Mouse (Mus musculus) ovary, postnatal 14 days (tissue): Measurements from ENCODE around the gene Dst.
"Not testable (repeated sequence)": the region's sequence is repeated elsewhere in the genome, so short reads cannot be mapped to it uniquely, and the experiment has no call there.

ENCODE experiments used
- DNase-seq: peaks from one replicate; pipeline ENCODE4 v3.0.0; 2022; ENCODE audit warnings: low spot score

Gene Dst

GRCm38 (mm10) chr1:34066401-34066800 lies 158.4 kb downstream of the Dst start:
- not testable (repeated sequence) for DNase-seq

- DNase-seq: no peak
Measured at GRCm38 (mm10) chr1:34068341-34068740, 160.3 kb downstream of the Dst start.

GRCm38 (mm10) chr1:34069514-34070290 lies 161.7 kb downstream of the Dst start:
- no peak for DNase-seq

- no peak for DNase-seq
Measured at GRCm38 (mm10) chr1:34070474-34070873, 162.4 kb downstream of the Dst start.

- DNase-seq: no peak
Measured at GRCm38 (mm10) chr1:34070991-34071639, 163.1 kb downstream of the Dst start.

GRCm38 (mm10) chr1:34072262-34072661 lies 164.2 kb downstream of the Dst start:
- no peak for DNase-seq

GRCm38 (mm10) chr1:34073436-34074169 lies 165.6 kb downstream of the Dst start:
- DNase-seq: no peak

- no peak for DNase-seq
Measured at GRCm38 (mm10) chr1:34074245-34075187, 166.5 kb downstream of the Dst start.

- DNase-seq: no peak
Measured at GRCm38 (mm10) chr1:34076701-34077421, 168.8 kb downstream of the Dst start.

GRCm38 (mm10) chr1:34077422-34077790 lies 169.4 kb downstream of the Dst start:
- no peak for DNase-seq

GRCm38 (mm10) chr1:34077941-34078340 lies 169.9 kb downstream of the Dst start:
- DNase-seq: no peak

- DNase-seq: no peak
Measured at GRCm38 (mm10) chr1:34089011-34089410, 181.0 kb downstream of the Dst start.

GRCm38 (mm10) chr1:34090700-34091099 lies 182.7 kb downstream of the Dst start:
- no peak for DNase-seq

- no peak for DNase-seq
Measured at GRCm38 (mm10) chr1:34093652-34094051, 185.6 kb downstream of the Dst start.

GRCm38 (mm10) chr1:34094301-34094700 lies 186.3 kb downstream of the Dst start:
- no peak for DNase-seq

GRCm38 (mm10) chr1:34095173-34095572 lies 187.1 kb downstream of the Dst start:
- DNase-seq: no peak

- no peak for DNase-seq
Measured at GRCm38 (mm10) chr1:34096923-34097322, 188.9 kb downstream of the Dst start.

- DNase-seq: no peak
Measured at GRCm38 (mm10) chr1:34097640-34098039, 189.6 kb downstream of the Dst start.

GRCm38 (mm10) chr1:34099439-34099838 lies 191.4 kb downstream of the Dst start:
- no peak for DNase-seq

- DNase-seq: no peak
Measured at GRCm38 (mm10) chr1:34100385-34100784, 192.4 kb downstream of the Dst start.

GRCm38 (mm10) chr1:34102604-34103003 lies 194.6 kb downstream of the Dst start:
- DNase-seq: no peak
